Mouse (Mus musculus) embryo, embryonic 11.5 days (tissue): ENCODE data around the gene Dclk1.

Source experiments
- DNase-seq: peaks from one replicate; pipeline ENCODE4 v3.0.0-alpha.2; 2012; ENCODE audit warnings: low read depth, low spot score

Gene Dclk1

DNA sequence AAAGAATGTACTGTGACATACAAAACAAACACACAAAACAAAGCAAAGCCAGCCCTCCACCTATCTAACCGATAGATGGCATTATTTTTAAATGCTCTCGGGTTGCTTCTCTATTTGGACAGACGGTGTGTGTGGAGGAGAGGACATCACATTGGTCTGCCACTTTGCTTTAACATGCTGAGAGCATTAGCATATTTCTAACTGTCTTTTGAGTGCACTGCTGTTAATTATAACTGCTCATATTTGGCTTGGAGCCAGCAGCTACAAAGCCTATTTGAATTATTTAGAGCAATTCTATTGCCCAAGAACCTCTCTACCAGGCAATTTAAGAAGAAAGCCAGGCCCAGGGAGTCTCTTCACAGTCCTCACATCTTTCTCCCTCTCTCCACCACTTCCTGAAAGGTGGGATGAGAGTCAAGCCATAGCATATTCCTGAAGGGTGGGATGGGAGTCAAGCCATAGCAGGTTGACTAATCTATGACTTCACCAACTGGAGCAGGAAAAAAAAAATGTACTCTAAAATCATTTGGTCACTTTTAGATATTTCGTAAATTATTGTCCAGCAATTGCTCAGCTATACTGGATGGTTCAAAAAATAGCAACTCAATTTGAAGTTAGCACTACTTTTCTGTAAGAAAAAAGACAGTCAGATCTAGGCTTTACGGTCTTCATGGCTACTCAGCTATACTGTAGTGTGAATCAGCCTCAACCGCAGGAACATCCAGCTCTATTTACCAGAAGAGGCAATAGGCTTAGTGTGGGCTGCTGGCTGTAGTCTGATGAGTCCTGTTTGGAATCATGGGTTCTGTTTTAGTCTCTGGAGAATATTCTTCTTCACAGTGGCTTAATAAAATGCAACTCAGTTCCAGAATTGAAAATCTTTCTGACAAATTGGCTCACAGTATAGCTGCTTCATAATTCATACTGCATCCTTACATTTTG lies 155.9 kb downstream of the Dclk1 start:
- DNase-seq: no peak

DNA sequence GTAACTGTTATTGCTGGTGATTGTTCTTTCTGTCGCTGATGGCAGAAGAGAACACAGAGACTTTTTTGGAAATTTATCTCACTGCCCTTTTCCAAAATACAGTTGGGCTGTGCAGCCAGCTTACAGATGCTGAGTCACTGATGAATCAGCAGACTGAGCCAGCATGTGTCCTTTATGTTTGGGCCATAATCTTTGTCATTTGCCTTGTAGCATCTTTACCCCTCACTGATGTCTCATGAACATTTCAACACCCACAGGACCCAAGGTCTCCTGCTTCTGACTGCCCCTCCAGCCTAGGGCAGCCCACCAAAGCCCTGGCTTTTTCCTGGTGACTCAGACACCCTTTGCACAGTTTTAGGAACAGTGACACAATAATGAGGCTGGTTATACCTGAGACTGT lies 159.1 kb downstream of the Dclk1 start:
- DNase-seq: no peak

DNA sequence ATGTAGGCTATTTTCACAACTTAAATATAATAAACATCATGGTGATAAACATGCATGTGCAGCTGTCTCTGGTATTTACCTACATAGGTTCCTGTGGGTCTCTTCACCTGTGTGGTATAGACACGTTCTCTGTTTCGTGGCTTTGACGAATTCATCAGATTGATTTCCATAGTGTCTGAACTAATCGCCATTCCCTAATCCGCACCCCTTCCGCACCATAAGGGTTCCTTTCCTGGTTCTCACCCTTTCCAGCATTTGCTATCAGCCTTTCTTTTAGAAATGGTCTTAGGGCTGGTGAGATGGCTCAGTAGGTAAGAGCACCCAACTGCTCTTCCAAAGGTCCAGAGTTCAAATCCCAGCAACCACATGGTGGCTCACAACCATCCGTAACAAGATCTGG lies 162.6 kb downstream of the Dclk1 start:
- no peak for DNase-seq

- DNase-seq: no peak
Observed at GRCm38 (mm10) chr3:55406616-55407015, 164.5 kb downstream of the Dclk1 start.

- no peak for DNase-seq
Observed at GRCm38 (mm10) chr3:55411547-55411946, 169.4 kb downstream of the Dclk1 start.

DNA sequence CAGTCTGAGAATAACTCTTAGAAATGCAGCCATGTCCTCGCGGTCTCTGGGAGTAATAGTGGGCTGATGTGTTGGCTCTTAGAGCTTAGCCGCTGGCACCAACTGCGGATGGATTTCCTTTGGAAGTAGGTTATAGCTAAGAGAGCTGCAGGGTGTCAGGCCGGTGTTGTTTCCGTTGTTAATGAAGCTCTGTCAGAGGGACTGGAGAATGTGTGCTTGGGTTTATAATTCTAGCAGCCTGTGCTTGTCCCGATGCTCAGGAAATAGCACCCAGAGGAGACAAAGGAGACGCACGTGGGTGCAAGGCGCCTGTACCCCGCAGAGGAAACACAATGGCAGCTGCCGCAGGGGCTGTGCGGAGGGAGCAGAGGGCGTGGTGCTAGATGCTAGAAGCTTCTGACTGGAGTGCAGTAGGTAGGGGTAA lies 173.4 kb downstream of the Dclk1 start:
- DNase-seq: no peak

DNA sequence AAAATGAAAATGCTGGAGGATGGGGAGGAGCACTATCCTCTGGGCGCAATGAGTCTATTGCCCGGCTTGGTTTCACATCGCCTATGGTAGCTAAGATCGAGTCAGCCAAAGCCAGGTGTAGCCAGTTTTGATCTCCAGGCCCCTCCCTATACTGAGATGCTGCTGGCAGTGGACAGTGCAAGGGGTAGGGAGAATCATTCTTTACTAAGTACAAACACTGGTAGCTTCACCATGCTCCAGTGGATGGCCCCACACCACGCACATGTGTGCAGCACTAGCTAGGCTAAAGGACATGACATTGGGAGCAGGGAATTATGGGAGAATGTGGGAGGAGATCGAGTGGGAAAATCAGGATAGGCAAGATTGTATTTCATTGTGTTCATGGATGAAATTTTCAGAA lies 176.7 kb downstream of the Dclk1 start:
- DNase-seq: no peak

GRCm38 (mm10) chr3:55419334-55419733 lies 177.2 kb downstream of the Dclk1 start:
- no peak for DNase-seq

- DNase-seq: no peak
Observed at GRCm38 (mm10) chr3:55420436-55421083, 178.4 kb downstream of the Dclk1 start.

DNA sequence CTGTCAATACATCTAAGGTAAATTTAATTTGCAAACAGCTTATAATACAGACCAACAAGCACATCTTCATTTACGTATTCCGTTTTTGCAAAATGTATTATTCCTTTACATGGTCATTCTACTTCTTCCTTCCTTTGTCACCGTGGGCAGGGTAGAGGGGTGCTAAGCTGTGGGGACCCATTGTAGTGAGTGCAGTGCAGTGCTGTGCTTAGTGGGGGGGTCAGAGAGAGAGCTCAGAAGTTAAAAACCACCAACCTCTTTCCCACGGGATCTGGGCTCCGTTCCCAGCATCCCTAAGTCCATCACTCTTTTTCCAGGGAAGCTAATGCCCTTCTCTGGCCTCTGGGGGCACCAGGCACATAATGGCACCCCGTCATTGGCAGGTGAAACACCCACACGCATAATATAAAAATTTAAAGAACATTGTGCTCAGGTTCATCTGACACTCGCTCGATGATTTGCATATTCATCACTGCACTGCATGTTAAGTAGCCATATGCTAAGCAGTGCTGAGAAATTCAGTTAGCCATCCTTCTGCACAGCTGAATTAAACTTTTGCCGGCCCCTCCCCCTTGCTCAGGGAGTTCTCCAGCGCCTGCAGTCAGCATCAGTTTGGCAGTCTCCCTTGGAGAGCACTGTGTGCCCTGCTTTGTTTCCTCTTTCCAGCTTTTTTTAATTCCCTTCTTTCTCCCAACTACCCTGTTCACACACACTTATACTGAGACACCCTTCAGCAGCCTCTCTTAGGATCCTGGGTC lies 181.7 kb downstream of the Dclk1 start:
- DNase-seq: no peak

- no peak for DNase-seq
Observed at GRCm38 (mm10) chr3:55430022-55430549, 187.9 kb downstream of the Dclk1 start.

- no peak for DNase-seq
Observed at GRCm38 (mm10) chr3:55431223-55431622, 189.1 kb downstream of the Dclk1 start.

DNA sequence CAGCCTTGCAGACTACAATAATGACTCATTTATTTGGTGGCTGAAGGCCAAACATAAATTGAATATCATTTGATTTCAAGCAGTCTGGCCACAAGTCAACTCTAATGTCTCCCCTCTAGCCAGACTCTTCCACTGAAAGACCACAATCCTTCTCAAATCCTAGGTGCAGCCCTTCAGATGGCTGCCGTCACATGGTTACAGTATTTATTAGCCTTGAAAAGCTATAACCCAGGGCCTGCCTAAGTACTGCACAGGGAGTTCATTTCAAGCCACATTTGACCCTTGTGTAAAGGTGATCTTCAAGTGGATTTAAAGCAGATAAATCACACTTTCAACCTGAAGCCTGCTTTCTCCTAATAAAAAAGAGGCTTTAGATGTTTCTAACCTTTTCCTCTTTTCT lies 192.1 kb downstream of the Dclk1 start:
- DNase-seq: no peak

DNA sequence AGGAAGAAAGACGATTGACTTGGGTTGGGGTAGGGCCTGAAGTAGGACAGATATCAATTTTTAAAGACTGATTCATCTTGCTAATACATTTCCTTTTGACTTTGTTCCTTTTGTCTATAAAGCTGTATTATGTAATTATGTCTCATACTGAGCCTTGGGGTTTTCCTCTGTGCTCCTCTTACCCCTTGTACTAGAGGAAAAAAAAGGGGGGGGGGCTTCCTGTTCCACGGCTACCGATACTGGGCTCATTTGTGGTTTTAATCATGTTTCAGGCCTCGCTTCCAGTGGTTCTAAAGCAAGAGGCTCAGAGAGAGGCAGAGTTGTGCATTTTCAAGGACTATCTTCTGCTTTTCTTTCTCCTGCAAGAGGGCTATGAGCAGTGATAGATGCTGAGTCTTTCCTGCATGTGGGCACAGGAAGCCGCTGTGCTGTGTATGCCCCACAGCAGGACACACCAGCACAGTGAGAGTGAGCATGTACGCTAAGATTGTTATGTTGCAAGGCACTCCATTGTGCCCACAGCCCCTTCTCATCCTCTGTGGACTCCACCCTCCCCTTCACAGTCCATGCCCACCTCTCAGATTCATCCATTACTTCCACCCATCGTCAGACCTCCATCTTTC lies 196.8 kb downstream of the Dclk1 start:
- no peak for DNase-seq

DNA sequence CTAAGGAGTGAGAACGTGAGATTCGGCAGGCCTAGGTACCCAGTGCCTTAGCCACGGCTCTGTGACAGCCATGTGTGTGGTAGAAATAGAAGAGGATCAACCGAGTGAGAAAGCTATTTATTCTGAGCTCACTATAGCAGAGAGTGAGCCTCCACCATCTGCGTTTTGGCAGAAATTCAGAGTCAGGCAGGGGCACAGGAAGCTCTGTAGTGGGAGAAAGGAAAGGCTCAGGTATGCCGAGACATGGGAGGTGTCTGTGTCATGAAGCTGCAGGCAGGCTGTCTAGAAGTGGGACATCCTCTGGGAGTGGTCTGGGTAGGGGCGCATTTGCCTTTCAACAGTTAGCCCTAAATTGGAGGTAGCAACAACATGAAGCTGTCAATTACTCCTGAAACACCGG lies 198.2 kb downstream of the Dclk1 start:
- DNase-seq: no peak

DNA sequence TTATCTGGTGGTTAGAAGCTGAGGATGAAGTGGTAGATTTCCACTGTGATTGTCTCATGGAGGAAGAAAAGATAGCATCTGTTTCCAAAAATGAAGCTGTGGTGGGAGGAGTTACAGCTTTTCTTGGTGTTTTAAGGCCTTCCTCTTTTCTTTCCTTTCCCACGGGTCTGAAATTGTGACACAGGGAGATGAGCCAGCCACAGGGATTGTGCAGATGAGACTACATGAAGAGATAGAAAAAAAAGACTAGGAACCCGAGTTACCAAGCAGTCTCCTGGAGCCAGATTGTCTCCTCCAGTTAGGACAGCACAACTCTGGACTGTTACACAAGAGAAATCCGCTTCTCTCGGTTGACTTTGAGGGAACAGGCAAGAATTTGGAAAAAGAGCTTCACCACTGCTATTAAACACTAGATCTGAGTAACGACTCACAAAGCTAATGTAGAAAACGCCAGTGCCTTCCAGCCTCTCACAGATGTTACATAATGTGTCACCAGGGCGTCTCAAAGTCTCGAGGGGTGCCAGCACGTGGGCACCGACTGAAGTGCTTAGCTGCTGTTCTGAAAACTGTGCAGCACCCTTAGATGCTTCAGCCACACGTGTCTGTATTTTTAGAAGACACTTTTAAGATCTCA lies 200.0 kb downstream of the Dclk1 start:
- no peak for DNase-seq

- no peak for DNase-seq
Observed at GRCm38 (mm10) chr3:55443271-55443670, 201.1 kb downstream of the Dclk1 start.

- DNase-seq: no peak
Observed at GRCm38 (mm10) chr3:55443725-55444124, 201.6 kb downstream of the Dclk1 start.

DNA sequence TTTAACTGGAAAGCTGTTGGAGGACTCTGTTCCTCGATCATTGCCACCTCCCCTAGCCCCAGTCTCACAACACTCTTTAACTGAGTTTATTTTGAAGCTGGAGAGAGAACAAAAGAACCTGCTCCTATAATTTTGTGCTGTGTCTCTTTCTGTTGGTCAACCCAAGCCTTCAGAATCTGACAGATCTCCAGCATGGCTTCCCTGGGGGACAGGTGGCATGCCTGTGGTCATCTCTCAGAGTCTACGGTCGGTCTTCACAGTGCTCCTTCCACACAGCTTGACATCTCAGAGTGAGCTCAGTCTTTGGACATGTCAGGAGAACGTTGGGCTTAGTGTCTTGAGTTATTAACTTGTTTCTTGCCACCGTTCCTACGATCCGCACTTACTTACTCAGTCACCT lies 204.5 kb downstream of the Dclk1 start:
- DNase-seq: no peak

DNA sequence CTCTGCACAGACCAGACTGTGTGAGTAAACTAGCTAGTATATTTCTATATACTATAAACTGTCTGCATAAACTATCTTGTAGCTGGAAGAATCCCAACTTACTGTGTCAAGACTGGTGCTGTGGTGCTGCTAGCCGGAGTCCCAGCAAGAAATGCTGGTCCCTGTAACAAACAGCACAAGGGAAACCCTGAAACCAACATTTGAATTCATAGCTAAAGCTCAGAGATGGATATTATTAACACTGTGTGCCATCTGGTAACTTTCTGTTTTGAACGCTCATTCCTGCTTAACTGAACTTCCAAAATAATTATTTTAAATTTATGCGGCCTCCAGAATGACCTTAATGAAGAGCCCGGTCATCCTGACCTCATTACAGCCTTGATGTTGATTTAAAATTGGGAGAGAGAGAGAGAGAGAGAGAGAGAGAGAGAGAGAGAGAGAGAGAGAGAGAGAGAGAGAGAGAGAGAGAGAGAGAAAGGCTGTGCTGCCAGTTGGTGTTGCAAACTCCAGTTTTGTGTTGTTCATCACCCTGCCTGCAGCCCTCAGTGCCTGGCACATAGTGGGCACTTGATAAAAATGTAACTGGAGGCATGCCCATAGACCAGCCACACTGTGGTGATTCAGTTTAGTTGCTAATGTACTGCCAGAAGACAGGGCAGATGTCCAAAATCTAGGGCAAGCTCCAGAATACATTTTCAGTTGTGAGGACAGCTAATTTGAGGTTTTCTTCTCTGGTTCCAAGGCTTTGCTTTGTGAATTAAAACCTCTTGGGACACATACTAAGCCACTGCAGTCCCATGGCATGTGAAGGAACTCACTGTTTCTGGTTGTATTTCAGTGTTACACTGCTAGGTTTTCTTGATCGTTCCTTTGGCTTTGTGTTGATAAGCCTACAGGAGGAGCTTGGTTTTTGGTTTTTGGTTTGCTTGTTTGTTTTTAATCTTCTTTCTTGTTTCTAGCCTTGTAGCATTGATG lies 205.6 kb downstream of the Dclk1 start:
- DNase-seq: no peak
